Mouse (Mus musculus): ENCODE data around the gene Capn9. TPM values are rescaled to one million over a fixed set of nuclear protein-coding genes. Genes with fewer than 3 reads are reported as not detected.

Gene Capn9
- polyA plus RNA-seq, 1 experiment from 2014 or later, result 0.11 TPM

DNA sequence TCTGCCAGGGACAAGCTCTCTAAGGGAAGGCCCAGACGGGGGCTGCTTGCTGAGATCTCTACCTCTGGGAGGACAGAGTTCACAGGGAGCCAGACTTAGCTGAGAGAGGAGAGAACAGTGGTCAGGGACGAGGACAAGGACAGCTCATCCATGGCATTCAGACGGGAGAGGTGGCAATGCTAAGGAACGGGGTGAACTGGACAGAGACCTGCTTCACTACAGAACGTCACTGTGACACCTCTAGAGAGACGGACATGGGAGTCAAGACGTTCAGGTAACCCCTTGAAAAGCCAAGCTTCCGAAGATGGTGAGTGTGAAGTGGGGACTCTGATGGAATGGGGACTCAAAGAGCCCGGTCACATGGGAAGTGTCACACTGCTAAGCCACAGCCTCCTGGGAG lies 50.3 kb downstream of the Capn9 start:
- H3K4me1 ChIP-seq, result peaks cover 11% of the 10 kb centered on the region
- no peak overlapping the region for H3K4me2 ChIP-seq (replicated peaks)
- no peaks in the 10 kb centered on the region for H3K27me3 ChIP-seq
- no peaks in the 10 kb centered on the region for H3K36me3 ChIP-seq
- H3K9ac ChIP-seq (replicated peaks), result no peak overlapping the region
- no peak overlapping the region for H3K27ac ChIP-seq (replicated peaks)
- no peaks in the 10 kb centered on the region for H3K9me3 ChIP-seq
- WGBS, result 85% methylated on average over 9 of the region's 9 CpGs
- no peak for ATAC-seq (replicated peaks)
- no peak overlapping the region for H3K4me3 ChIP-seq

- 81% methylated on average over 6 of the region's 6 CpGs for WGBS
- Histone ChIP-seq H3K4me3 (no peak overlapping the region), H3K4me2 (replicated peaks) (no peak overlapping the region), H3K9ac (replicated peaks) (no peak overlapping the region), H3K36me3 (no peaks in the 10 kb centered on the region), H3K9me3 (no peaks in the 10 kb centered on the region), H3K4me1 (peaks cover 16% of the 10 kb centered on the region), H3K27ac (replicated peaks) (no peak overlapping the region), H3K27me3 (no peaks in the 10 kb centered on the region)
- ATAC-seq (replicated peaks), result no peak
Measured at GRCm38 (mm10) chr8:124630489-124630888, 54.6 kb downstream of the Capn9 start.

- no peak overlapping the region for H3K27ac ChIP-seq (replicated peaks)
- WGBS, result 91% methylated on average over 4 of the region's 4 CpGs
- no peaks in the 10 kb centered on the region for H3K27me3 ChIP-seq
Measured at GRCm38 (mm10) chr8:124630891-124631290, 55.0 kb downstream of the Capn9 start.

GRCm38 (mm10) chr8:124631966-124632365 lies 56.1 kb downstream of the Capn9 start:
- Histone ChIP-seq H3K9ac (replicated peaks) (no peak overlapping the region), H3K4me1 (peaks cover 16% of the 10 kb centered on the region), H3K9me3 (no peaks in the 10 kb centered on the region), H3K4me2 (replicated peaks) (no peak overlapping the region), H3K36me3 (peaks cover 11% of the 10 kb centered on the region), H3K27me3 (no peaks in the 10 kb centered on the region), H3K4me3 (no peak overlapping the region), H3K27ac (replicated peaks) (no peak overlapping the region)
- WGBS, result 52% methylated on average over 7 of the region's 7 CpGs
- no peak for ATAC-seq (replicated peaks)

More at GRCm38 (mm10) chr8:124630891-124631290, 55.0 kb downstream of the Capn9 start:
- Histone ChIP-seq H3K36me3 (no peaks in the 10 kb centered on the region), H3K4me3 (no peak overlapping the region), H3K9me3 (no peaks in the 10 kb centered on the region), H3K4me2 (replicated peaks) (no peak overlapping the region), H3K4me1 (peaks cover 16% of the 10 kb centered on the region), H3K9ac (replicated peaks) (no peak overlapping the region)
- ATAC-seq (replicated peaks), result no peak

GRCm38 (mm10) chr8:124633001-124633703 lies 57.2 kb downstream of the Capn9 start:
- no peaks in the 10 kb centered on the region for H3K9me3 ChIP-seq
- H3K4me1 ChIP-seq, result peaks cover 16% of the 10 kb centered on the region
- H3K27me3 ChIP-seq, result no peaks in the 10 kb centered on the region
- peaks cover 18% of the 10 kb centered on the region for H3K36me3 ChIP-seq
- H3K4me2 ChIP-seq (replicated peaks), result no peak overlapping the region
- no peak overlapping the region for H3K4me3 ChIP-seq
- WGBS, result 81% methylated on average over 14 of the region's 14 CpGs
- no peak overlapping the region for H3K9ac ChIP-seq (replicated peaks)
- no peak for ATAC-seq (replicated peaks)
- H3K27ac ChIP-seq (replicated peaks), result no peak overlapping the region

- Histone ChIP-seq H3K4me1 (peaks cover 16% of the 10 kb centered on the region), H3K27ac (replicated peaks) (peak overlapping the region; percentile 2), H3K4me2 (replicated peaks) (no peak overlapping the region), H3K4me3 (no peak overlapping the region), H3K27me3 (no peaks in the 10 kb centered on the region), H3K9me3 (no peaks in the 10 kb centered on the region), H3K9ac (replicated peaks) (no peak overlapping the region), H3K36me3 (peaks cover 27% of the 10 kb centered on the region)
- no peak for ATAC-seq (replicated peaks)
- 55% methylated on average over 13 of the region's 13 CpGs for WGBS
Measured at GRCm38 (mm10) chr8:124634411-124635246, 58.7 kb downstream of the Capn9 start.

GRCm38 (mm10) chr8:124635247-124635502 lies 59.3 kb downstream of the Capn9 start:
- Histone ChIP-seq H3K9ac (replicated peaks) (no peak overlapping the region), H3K4me3 (no peak overlapping the region), H3K36me3 (peaks cover 30% of the 10 kb centered on the region), H3K9me3 (no peaks in the 10 kb centered on the region), H3K4me2 (replicated peaks) (no peak overlapping the region), H3K27me3 (no peaks in the 10 kb centered on the region), H3K27ac (replicated peaks) (no peak overlapping the region; the same call in 1 of the 2 replicates), H3K4me1 (peaks cover 16% of the 10 kb centered on the region)
- no peak for ATAC-seq (replicated peaks)
- whole genome bisulfite sequencing, result 88% methylated on average over 8 of the region's 8 CpGs

- peaks cover 23% of the 10 kb centered on the region for H3K4me1 ChIP-seq
- H3K36me3 ChIP-seq, result peaks cover 25% of the 10 kb centered on the region
- no peak overlapping the region for H3K4me2 ChIP-seq (replicated peaks)
- no peak overlapping the region for H3K9ac ChIP-seq (replicated peaks)
- no peaks in the 10 kb centered on the region for H3K27me3 ChIP-seq
- no peak overlapping the region for H3K27ac ChIP-seq (replicated peaks)
- WGBS, result 96% methylated on average over 8 of the region's 8 CpGs
- no peak for ATAC-seq (replicated peaks)
- H3K9me3 ChIP-seq, result no peaks in the 10 kb centered on the region
- H3K4me3 ChIP-seq, result no peak overlapping the region
Measured at GRCm38 (mm10) chr8:124641599-124641998, 65.7 kb downstream of the Capn9 start.

DNA sequence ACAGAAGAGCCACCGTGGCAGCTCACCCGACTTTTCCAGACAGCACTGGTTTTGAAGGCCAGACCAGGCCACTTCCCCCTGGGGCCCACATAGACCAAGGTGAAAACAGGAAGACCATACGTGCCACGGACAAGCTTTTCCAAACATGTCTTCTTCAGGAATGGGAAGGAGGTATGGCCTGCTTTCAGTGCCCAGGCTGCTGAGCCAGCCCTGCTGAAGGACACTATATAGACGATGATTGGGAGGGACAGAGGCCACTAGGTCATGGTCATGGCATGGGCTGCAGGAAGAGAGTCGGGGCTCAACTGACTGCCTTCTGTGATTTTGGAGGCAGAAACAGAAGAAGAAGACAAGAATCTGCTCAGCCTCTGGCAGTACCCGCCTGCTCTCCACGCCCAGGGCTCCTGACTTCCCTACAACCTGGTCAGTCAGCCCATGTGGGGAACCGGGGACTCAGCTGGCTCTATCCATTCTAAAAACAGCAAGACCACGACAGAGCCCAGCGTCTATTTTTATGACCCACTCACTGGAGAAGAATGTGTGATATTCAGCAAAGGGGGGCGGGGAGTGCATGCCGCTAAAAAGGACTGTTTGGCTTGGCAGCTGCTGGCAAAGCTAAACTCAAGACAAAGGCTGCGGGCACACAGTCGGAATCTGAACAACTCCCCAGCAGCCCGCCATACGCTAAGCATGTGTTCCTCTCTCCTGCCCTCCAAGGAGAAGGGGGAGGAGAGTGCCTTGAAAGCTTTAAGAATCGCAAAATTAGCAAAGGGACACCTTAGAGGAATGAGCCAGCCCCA lies 67.8 kb downstream of the Capn9 start:
- 42% methylated on average over 18 of the region's 18 CpGs for WGBS
- peak; percentile 86 for ATAC-seq (replicated peaks)
- Histone ChIP-seq H3K4me3 (no peak overlapping the region), H3K27ac (replicated peaks) (peak overlapping the region; percentile 83), H3K4me1 (peaks cover 27% of the 10 kb centered on the region), H3K27me3 (no peaks in the 10 kb centered on the region), H3K9me3 (no peaks in the 10 kb centered on the region), H3K36me3 (peaks cover 9% of the 10 kb centered on the region; the same call in 1 of the 2 replicates), H3K9ac (replicated peaks) (peak overlapping the region; percentile 27), H3K4me2 (replicated peaks) (peak overlapping the region; percentile 8; the same call in 1 of the 2 replicates)

- Histone ChIP-seq H3K4me2 (replicated peaks) (no peak overlapping the region), H3K4me3 (no peak overlapping the region), H3K9me3 (no peaks in the 10 kb centered on the region), H3K9ac (replicated peaks) (no peak overlapping the region), H3K27me3 (no peaks in the 10 kb centered on the region), H3K36me3 (peaks cover 7% of the 10 kb centered on the region; the same call in 1 of the 2 replicates), H3K4me1 (peaks cover 35% of the 10 kb centered on the region), H3K27ac (replicated peaks) (peak overlapping the region; percentile 40; the same call in 1 of the 2 replicates)
- no peak for ATAC-seq (replicated peaks)
Measured at GRCm38 (mm10) chr8:124648311-124648710, 72.4 kb downstream of the Capn9 start.

GRCm38 (mm10) chr8:124651776-124652175 lies 75.9 kb downstream of the Capn9 start:
- no peak overlapping the region for H3K9ac ChIP-seq (replicated peaks)
- peaks cover 18% of the 10 kb centered on the region for H3K4me1 ChIP-seq
- H3K27me3 ChIP-seq, result no peaks in the 10 kb centered on the region
- H3K36me3 ChIP-seq, result peaks cover 7% of the 10 kb centered on the region; the same call in 1 of the 2 replicates
- no peak for ATAC-seq (replicated peaks)
- H3K27ac ChIP-seq (replicated peaks), result no peak overlapping the region
- no peak overlapping the region for H3K4me3 ChIP-seq
- 91% methylated on average over 20 of the region's 20 CpGs for WGBS
- H3K9me3 ChIP-seq, result no peaks in the 10 kb centered on the region
- no peak overlapping the region for H3K4me2 ChIP-seq (replicated peaks)

- no peak overlapping the region for H3K9ac ChIP-seq (replicated peaks)
- H3K4me2 ChIP-seq (replicated peaks), result no peak overlapping the region
- no peaks in the 10 kb centered on the region for H3K27me3 ChIP-seq
- no peak overlapping the region for H3K4me3 ChIP-seq
- H3K36me3 ChIP-seq, result peaks cover 7% of the 10 kb centered on the region; the same call in 1 of the 2 replicates
- WGBS, result 23% methylated on average over 4 of the region's 4 CpGs
- ATAC-seq (replicated peaks), result no peak
- H3K4me1 ChIP-seq, result peaks cover 18% of the 10 kb centered on the region
- H3K9me3 ChIP-seq, result no peaks in the 10 kb centered on the region
- H3K27ac ChIP-seq (replicated peaks), result peak overlapping the region; percentile 36; the same call in 1 of the 2 replicates
Measured at GRCm38 (mm10) chr8:124652546-124652945, 76.6 kb downstream of the Capn9 start.
